Mouse (Mus musculus): ENCODE measurements at regions not wholly inside any gene's neighbourhood (a gene's known extent, or its start where the extent isn't known, plus 50 kb on each side); places are given as distances from the start of the nearest gene placed in this dataset.

GRCm38 (mm10) chr14:80083724-80084123, 99.8 kb downstream of the Olfm4 start:
- DNase-seq: no peak

- no peak for DNase-seq
Measured at GRCm38 (mm10) chr14:80097238-80097637, 113.4 kb downstream of the Olfm4 start.

- no peak for DNase-seq
Measured at GRCm38 (mm10) chr14:80113115-80113687, 129.3 kb downstream of the Olfm4 start.

- DNase-seq: no peak
Measured at GRCm38 (mm10) chr14:80114326-80114725, 130.4 kb downstream of the Olfm4 start.

- no peak for DNase-seq
Measured at GRCm38 (mm10) chr14:80125156-80125555, 141.3 kb downstream of the Olfm4 start.

- no peak for DNase-seq
Measured at GRCm38 (mm10) chr14:80128181-80128580, 144.3 kb downstream of the Olfm4 start.

GRCm38 (mm10) chr14:80137541-80137940, 153.7 kb downstream of the Olfm4 start:
- DNase-seq: no peak

- DNase-seq: no peak
Measured at GRCm38 (mm10) chr14:80138991-80139791, 155.3 kb downstream of the Olfm4 start.

GRCm38 (mm10) chr14:80157002-80157401, 173.1 kb downstream of the Olfm4 start:
- DNase-seq: no peak

GRCm38 (mm10) chr14:80169211-80169610, 185.3 kb downstream of the Olfm4 start:
- DNase-seq: no peak

- no peak for DNase-seq
Measured at GRCm38 (mm10) chr14:80170450-80171180, 186.7 kb downstream of the Olfm4 start.

- DNase-seq: no peak
Measured at GRCm38 (mm10) chr14:80172799-80173484, 189.1 kb downstream of the Olfm4 start.

GRCm38 (mm10) chr14:80176464-80176863, 192.6 kb downstream of the Olfm4 start:
- DNase-seq: no peak

GRCm38 (mm10) chr14:80195041-80195440, 211.2 kb downstream of the Olfm4 start:
- DNase-seq: no peak

- DNase-seq: no peak
Measured at GRCm38 (mm10) chr14:80212916-80213315, 229.0 kb downstream of the Olfm4 start.

GRCm38 (mm10) chr14:80213666-80214065, 229.8 kb downstream of the Olfm4 start:
- no peak for DNase-seq

GRCm38 (mm10) chr14:80215960-80216552, 232.2 kb downstream of the Olfm4 start:
- DNase-seq: peak; percentile 28

GRCm38 (mm10) chr14:80232066-80232465, 248.2 kb downstream of the Olfm4 start:
- DNase-seq: no peak

GRCm38 (mm10) chr14:80232976-80233375, 249.1 kb downstream of the Olfm4 start:
- DNase-seq: peak; percentile 23

- DNase-seq: no peak
Measured at GRCm38 (mm10) chr14:80237136-80237535, 253.3 kb downstream of the Olfm4 start.

- no peak for DNase-seq
Measured at GRCm38 (mm10) chr14:80237552-80237951, 253.7 kb downstream of the Olfm4 start.

GRCm38 (mm10) chr14:80244640-80245302, 260.9 kb downstream of the Olfm4 start:
- DNase-seq: no peak

Data from cerebellum, adult 11 months (tissue).